In genomic region chr17:72920430-72920829, GRCm38 (mm10) we compare ENCODE assay signal across 10 mouse cellular contexts. TPM values are rescaled to one million over a fixed set of nuclear protein-coding genes. Genes with fewer than 3 reads are reported as not detected.
DNase-seq lines count a peak whose midpoint lies in the region; ATAC-seq lines count a peak whose summit lies in the region.
"Had no signal": no experiment of that assay in that cellular context is flagged by ENCODE, and none has a peak within 500 bp of the region (broad histone marks: within the 10 kb centered on the region; RNA-seq: fewer than 3 reads in every experiment).

No protein-coding gene starts in this region.

- H3K9me3 ChIP-seq in lung, embryonic 15.5 days: no peaks in the 10 kb centered on the region
- H3K9me3 ChIP-seq in heart, embryonic 13.5 days: no peaks in the 10 kb centered on the region
- no peaks in the 10 kb centered on the region for H3K9me3 ChIP-seq in neural tube, embryonic 15.5 days (replicated peaks)

- 0 out of 2 replicates have a peak overlapping the region, but pooled peaks have one; percentile 0 for H3K9ac ChIP-seq in lung, embryonic 15.5 days
- peak overlapping the region; percentile 100 for H3K9ac ChIP-seq in heart, embryonic 13.5 days
- H3K9ac ChIP-seq in neural tube, embryonic 15.5 days (replicated peaks): 0 out of 2 replicates have a peak overlapping the region, but pooled peaks have one; percentile 2

- H3K27me3 ChIP-seq in lung, embryonic 15.5 days: no peaks in the 10 kb centered on the region
- H3K27me3 ChIP-seq in heart, embryonic 13.5 days (replicated peaks): no peaks in the 10 kb centered on the region
- H3K27me3 ChIP-seq in neural tube, embryonic 15.5 days (replicated peaks): no peaks in the 10 kb centered on the region
- H3K27me3 ChIP-seq: Patski had no signal

- peaks cover 8% of the 10 kb centered on the region for H3K36me3 ChIP-seq in lung, embryonic 15.5 days
- H3K36me3 ChIP-seq in heart, embryonic 13.5 days: peaks cover 47% of the 10 kb centered on the region
- H3K36me3 ChIP-seq in neural tube, embryonic 15.5 days: peaks cover 10% of the 10 kb centered on the region

- peak overlapping the region; percentile 96 for H3K4me2 ChIP-seq in lung, embryonic 15.5 days
- peak overlapping the region; percentile 94 for H3K4me2 ChIP-seq in heart, embryonic 13.5 days
- H3K4me2 ChIP-seq in neural tube, embryonic 15.5 days: peak overlapping the region; percentile 78

- no peak overlapping the region for H3K27ac ChIP-seq in lung, embryonic 15.5 days
- peak overlapping the region; percentile 87 for H3K27ac ChIP-seq in heart, embryonic 13.5 days (replicated peaks)
- H3K27ac ChIP-seq in neural tube, embryonic 15.5 days (replicated peaks): no peak overlapping the region

- peaks cover 39% of the 10 kb centered on the region for H3K4me1 ChIP-seq in lung, embryonic 15.5 days
- H3K4me1 ChIP-seq in heart, embryonic 13.5 days: peaks cover 61% of the 10 kb centered on the region
- peaks cover 70% of the 10 kb centered on the region for H3K4me1 ChIP-seq in neural tube, embryonic 15.5 days

- peak overlapping the region; percentile 63 for H3K4me3 ChIP-seq in lung, embryonic 15.5 days
- H3K4me3 ChIP-seq in heart, embryonic 13.5 days: peak overlapping the region; percentile 68
- H3K4me3 ChIP-seq in neural tube, embryonic 15.5 days (replicated peaks): peak overlapping the region; percentile 22

- DNase-seq in lung, postnatal 4 days: no peak
- peak; percentile 9 for DNase-seq in kidney, postnatal 10 days
- no peak for DNase-seq in frontal cortex, adult 2 months (ENCODE audit: extremely low spot score in 1 of 2, low spot score in 1 of 2)
- DNase-seq in ovary, adult 18-20 months (ENCODE audit: low spot score): no peak
- DNase-seq in left cerebral cortex, adult 18-20 months (ENCODE audit: low spot score in 2 of 2): no peak
- DNase-seq: cerebellum, adult 9-10 months had no signal

- WGBS in lung, embryonic 15.5 days: 13% methylated on average over 2 of the region's 2 CpGs
- 0% methylated on average over 2 of the region's 2 CpGs for WGBS in heart, embryonic 13.5 days
- WGBS in neural tube, embryonic 15.5 days: 11% methylated on average over 2 of the region's 2 CpGs

- ATAC-seq in lung, embryonic 15.5 days (ENCODE audit: borderline replicate concordance, extremely low read depth, low FRiP score, low TSS enrichment): no peak
- no peak for ATAC-seq in heart, embryonic 13.5 days (ENCODE audit: extremely low read depth, insufficient number of reproducible peaks, low FRiP score, low TSS enrichment)
- no peak for ATAC-seq in neural tube, embryonic 15.5 days (ENCODE audit: low FRiP score)
- ATAC-seq: Patski had no signal

RNA-seq across cellular contexts. Expression of gene Lbh, which starts 2.3 kb away (rescaled TPM):
- polyA plus RNA-seq in lung, embryonic 15.5 days (2015; fragmentation: Nextera tagmentation; extraction: Ambion mirVana): 8.1 and 9.0 TPM in 2 replicates
- polyA plus RNA-seq in heart, embryonic 13.5 days (2015; fragmentation: Nextera tagmentation; extraction: Ambion mirVana): 25.6 and 30.8 TPM in 2 replicates
- polyA plus RNA-seq in neural tube, embryonic 15.5 days (2015; fragmentation: Nextera tagmentation; extraction: Ambion mirVana): 4.9 and 5.5 TPM in 2 replicates
- 52.0 and 53.0 TPM in 2 replicates for polyA plus RNA-seq in frontal cortex, adult 2 months (2012; rRNA removed)
- 10 to 100 TPM; 37.2 to 38.9 TPM for total RNA-seq in left cerebral cortex, adult 18-20 months (2021)

Comparison
In these comparisons a context has a peak if more than half of its experiments do, and no peak if none do; other contexts are left out.
1. H3K9ac ChIP-seq: peak in every context shown above with its lines; median percentile 100 in heart, embryonic 13.5 days; 2 in neural tube, embryonic 15.5 days; 0 in lung, embryonic 15.5 days.